Mouse (Mus musculus) natural killer cell, adult 2 months (primary cell): ENCODE data around the gene Gm28047.
A peak's percentile ranks its signal among the peaks of the same experiment; 100 is the strongest.
"Not testable (repeated sequence)": the region's sequence is repeated elsewhere in the genome, so short reads cannot be mapped to it uniquely, and the experiment has no call there.

ENCODE experiments used
- DNase-seq, 2 experiments: peaks; one replicate each; pipeline ENCODE4 v3.0.0; 2022; ENCODE audit warnings: low spot score in 2 of 2

Gene Gm28047

GRCm38 (mm10) chr15:102624970-102625686 is at the start of gene Gm28047, which contains the start of gene Atf7:
Gene Gm28047 (minus strand): TSS chr15:102625067.
Gene Atf7 (minus strand): TSS chr15:102625464.
- DNase-seq: peak; percentile 100

- DNase-seq: no peak
Measured at GRCm38 (mm10) chr15:102673548-102673947, 48.7 kb upstream of the Gm28047 start.

- DNase-seq: no peak
Measured at GRCm38 (mm10) chr15:102672215-102673071, 47.6 kb upstream of the Gm28047 start, which contains the start of gene Atp5g2. Gene Atp5g2 (minus strand): TSS chr15:102672352.

GRCm38 (mm10) chr15:102671721-102672214 is 46.9 kb upstream of the Gm28047 start:
- DNase-seq: peak; percentile 37 to 42

- DNase-seq: peak; percentile 94 to 95
Measured at GRCm38 (mm10) chr15:102670767-102671575, 46.1 kb upstream of the Gm28047 start.

GRCm38 (mm10) chr15:102670281-102670680 is 45.4 kb upstream of the Gm28047 start:
- no peak for DNase-seq

GRCm38 (mm10) chr15:102669571-102669970 is 44.7 kb upstream of the Gm28047 start:
- DNase-seq: no peak

- peak; percentile 26 to 61 for DNase-seq
Measured at GRCm38 (mm10) chr15:102665494-102665893, 40.6 kb upstream of the Gm28047 start.

GRCm38 (mm10) chr15:102663825-102664224 is 39.0 kb upstream of the Gm28047 start:
- no peak for DNase-seq

- not testable (repeated sequence) for DNase-seq
Measured at GRCm38 (mm10) chr15:102662601-102663000, 37.7 kb upstream of the Gm28047 start.

- DNase-seq: no peak
Measured at GRCm38 (mm10) chr15:102657926-102658381, 33.1 kb upstream of the Gm28047 start.

- no peak for DNase-seq
Measured at GRCm38 (mm10) chr15:102656658-102657057, 31.8 kb upstream of the Gm28047 start.

- DNase-seq: not testable (repeated sequence)
Measured at GRCm38 (mm10) chr15:102651928-102652660, 27.2 kb upstream of the Gm28047 start.

- no peak for DNase-seq
Measured at GRCm38 (mm10) chr15:102651107-102651506, 26.2 kb upstream of the Gm28047 start.

- no peak for DNase-seq
Measured at GRCm38 (mm10) chr15:102635817-102636216, 10.9 kb upstream of the Gm28047 start.

GRCm38 (mm10) chr15:102634684-102635083 is 9.8 kb upstream of the Gm28047 start:
- DNase-seq: no peak

GRCm38 (mm10) chr15:102625687-102626055 is 804 bp upstream of the Gm28047 start:
- no peak for DNase-seq

- DNase-seq: no peak
Measured at GRCm38 (mm10) chr15:102624291-102624969, 437 bp downstream of the Gm28047 start.

- no peak for DNase-seq
Measured at GRCm38 (mm10) chr15:102623121-102623520, 1.7 kb downstream of the Gm28047 start.

GRCm38 (mm10) chr15:102622536-102622935 is 2.3 kb downstream of the Gm28047 start:
- DNase-seq: no peak
